Mouse (Mus musculus) thymus, postnatal 0 days (tissue): Measurements from ENCODE around the gene 9430015G10Rik. TPM values are rescaled to one million over a fixed set of nuclear protein-coding genes. Genes with fewer than 3 reads are reported as not detected.
"Not testable (repeated sequence)": the region's sequence is repeated elsewhere in the genome, so short reads cannot be mapped to it uniquely, and the experiment has no call there.

ENCODE experiments used
- DNase-seq: peaks from one replicate; pipeline ENCODE4 v3.0.0-alpha.2; 2015; ENCODE audit warnings: low spot score
- polyA plus RNA-seq: library from polyadenylated mRNA; unstranded; fragments of >200 nt; fragmentation: Nextera tagmentation; extraction: Ambion mirVana; gene quantifications from 2 replicates; pipeline ENCODE4 v1.2.1, GENCODE M21; 2015

Gene 9430015G10Rik
- polyA plus RNA-seq, 1 experiment from 2014 or later, result 16.3 TPM

DNA sequence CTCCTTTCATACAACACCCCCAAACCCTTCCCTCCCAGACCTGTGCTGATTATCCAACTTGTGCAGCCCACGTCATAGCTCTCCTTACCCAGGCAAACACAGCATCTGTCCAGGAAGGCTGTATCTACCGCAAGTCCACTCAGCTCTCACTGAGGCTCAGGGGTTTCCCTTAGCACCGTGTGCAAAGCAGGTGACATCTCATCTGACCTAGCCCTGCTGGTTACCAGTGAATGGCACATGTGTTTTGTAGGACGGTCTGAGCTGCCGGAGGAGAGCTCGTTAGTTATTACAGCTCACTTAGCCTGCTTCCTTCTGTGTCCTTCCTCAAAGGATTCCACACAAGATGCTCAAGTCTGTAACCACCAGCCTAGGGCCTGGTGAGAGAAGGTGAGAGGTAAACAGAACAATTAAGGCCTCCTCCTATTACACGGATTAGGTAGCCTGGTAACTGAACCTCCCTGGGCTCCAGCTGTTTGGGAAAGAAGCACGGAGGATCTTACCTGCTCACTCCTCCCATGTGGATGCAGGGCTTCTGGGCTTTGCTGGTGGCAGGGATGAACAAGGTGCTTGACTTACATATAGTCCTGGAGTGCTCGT, 11.9 kb upstream of the 9430015G10Rik start:
- no peak for DNase-seq

DNA sequence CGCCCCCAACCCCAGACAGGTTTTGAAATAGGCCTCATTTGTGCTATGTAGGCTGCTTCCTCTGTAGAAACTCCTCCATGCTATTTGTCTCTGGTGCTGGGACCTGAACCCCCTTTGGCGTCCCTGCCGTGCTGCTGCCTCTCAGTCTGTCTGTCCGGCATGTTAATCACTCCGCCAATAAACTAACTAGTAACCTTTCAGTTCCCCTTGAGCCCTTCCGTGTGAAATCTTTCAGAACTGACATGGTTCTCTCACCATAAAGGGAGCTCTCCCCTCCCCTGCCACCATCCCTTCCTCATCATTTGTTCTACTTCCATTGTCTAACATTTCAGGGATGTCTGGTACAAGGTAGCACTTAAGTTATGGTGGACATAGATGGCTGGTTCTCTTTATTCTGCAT, 10.4 kb upstream of the 9430015G10Rik start:
- DNase-seq, result no peak

DNA sequence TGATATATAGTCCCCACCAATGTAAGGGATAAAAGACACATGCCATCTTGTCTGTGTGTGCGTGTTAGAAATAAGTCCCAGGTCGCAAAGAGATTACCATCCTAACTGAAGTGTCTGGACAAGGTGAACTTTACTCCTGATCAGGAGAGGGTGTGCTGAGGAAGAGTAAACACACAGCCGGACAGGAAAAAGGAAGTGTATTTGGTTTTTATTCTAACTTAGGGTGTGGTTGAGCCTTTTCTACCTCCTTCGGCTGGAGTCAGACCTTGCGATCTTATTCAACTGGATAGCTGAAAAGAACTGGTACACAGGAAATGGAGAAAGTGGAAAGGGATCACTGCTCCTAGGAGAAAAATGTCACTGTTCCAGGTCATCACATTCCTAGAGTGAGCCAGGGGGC, 9.3 kb upstream of the 9430015G10Rik start:
- DNase-seq, result no peak

DNA sequence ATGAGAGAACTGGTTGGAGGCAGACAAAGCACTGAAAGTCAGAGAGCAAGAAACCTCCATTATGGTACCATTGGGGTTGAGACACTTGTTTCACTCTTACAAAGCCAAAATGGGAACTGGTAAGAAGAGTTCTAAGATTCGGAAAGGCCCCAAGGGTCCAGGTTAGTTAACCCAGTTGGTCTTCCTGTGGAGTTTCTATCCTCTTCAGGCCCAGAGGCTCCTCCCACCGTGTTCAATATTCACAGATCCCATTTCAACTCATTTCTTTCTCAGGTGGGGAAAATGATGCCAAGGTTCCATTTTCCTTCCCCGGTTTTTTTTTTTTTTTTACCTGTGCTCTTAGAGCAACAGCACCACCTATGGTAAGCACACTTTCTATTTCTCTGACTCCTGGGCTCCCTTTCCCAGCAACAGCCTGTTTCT, 8.3 kb upstream of the 9430015G10Rik start:
- DNase-seq, result peak; percentile 16

DNA sequence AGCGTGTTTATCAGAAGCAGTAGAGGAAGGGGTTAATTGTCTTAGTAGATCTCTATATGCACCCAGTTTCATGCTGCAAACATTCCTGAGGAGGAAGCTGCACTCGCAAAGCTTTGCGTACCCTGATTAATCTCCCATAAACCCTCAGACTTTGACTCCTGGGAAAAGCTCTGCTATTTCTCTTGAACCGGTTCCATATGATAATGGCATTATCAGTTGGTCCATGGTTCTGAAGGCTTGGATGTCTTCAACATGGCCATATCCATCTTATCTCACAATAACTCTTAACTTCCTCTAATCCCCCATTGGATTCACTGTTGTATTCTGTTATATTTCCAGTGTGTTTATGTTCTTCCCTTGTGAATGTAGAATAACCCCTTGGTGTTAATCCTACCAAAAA, 6.4 kb upstream of the 9430015G10Rik start:
- no peak for DNase-seq

DNA sequence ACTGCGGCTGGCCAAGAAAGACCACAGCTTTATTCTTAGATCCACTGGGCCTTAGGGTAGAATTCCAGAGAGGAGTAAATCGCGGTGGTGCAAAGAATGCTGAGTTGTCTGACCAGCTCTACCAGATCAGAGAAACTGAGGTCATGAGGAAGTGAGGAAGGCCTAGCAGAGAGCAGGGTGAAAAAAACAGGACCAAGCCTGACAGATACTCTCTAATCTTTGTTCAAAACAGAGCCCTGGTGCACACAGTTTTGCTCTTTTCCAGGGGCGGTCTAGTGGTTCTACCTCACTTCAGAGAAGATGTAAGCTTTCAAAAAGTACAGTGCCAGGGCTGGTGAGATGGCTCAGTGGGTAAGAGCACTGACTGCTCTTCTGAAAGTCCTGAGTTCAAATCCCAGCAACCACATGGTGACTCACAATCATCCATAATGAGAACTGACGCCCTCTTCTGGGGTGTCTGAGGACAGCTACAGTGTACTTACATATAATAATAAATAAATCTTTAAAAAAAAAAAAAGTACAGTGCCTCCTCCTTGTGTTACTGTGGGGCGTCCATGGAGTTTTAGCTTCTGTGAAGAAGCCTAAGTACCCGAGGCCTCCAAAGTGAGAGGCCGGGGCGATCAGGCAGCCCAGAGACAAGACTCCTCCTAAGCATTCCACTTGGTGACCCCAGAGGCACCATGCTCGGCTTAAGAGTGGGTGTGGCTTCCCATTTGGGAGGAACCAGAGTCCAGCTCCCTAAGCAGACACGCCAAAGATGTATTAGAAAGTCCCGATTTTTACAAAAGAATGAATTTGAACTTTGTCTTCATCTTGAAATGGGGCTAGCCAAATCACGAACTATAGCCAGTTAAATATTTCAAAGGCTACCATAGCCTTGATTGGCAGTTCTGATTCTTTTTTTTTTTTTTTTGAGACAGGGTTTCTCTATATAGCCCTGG, 906 bp upstream of the 9430015G10Rik start:
- DNase-seq, result peak; percentile 30

DNA sequence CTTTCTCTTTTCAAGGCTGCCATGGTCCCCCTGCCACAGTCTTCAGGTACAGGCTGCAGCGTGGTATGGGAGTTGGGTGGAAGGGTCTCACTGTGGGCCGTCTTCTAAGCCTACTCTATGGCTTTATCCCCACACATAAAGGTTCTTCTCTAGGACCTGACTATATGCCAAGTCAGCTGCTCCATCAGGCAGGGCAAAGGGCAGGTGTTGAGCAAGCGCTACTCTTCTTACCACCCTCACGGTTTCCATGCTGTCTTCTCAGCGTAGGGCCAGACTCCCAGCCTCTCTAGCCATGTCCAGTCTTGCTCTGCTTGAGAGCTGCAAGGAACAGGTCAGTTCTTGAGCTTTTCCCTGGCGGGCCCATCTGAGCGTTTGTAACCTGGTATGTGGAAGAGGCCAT, 14.3 kb downstream of the 9430015G10Rik start:
- DNase-seq, result no peak

DNA sequence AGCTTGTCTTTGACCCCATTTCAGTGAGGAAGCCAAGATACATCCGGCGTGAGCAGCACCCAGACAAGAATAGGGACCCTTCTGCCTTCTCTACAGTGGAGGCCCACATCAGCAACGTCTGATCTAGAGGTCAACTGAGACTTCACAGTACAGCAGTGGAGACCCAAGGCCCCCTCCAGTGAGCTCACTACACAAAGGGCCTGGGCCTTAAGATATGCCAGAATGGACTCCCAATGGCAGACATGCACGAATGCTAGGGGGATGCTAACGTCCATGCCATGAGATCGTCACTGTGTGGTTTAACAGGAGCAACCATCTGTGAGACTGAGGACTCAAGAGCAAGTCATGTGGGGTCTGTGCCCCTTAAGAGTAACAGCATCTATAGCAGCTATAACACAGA, 15.6 kb downstream of the 9430015G10Rik start:
- no peak for DNase-seq

DNA sequence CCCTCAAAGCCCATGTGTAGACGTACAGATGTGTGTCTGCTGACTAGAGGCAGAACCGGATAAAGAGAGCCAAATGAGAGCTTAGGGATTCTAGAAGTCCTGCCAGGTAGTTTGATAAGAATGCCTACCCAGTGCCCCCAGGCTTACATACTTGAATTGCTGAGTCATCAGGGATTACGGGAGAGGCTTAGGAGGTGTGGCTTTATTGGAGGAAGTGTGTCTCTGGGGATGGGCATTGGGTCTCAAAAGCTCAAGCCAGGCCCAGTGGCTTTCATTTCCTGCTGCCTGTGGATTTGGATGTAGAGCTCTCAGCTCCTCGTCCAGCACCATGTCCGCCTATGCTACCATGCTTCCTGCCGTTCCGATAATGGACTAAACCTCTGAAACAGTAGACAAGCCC, 17.1 kb downstream of the 9430015G10Rik start:
- no peak for DNase-seq

DNA sequence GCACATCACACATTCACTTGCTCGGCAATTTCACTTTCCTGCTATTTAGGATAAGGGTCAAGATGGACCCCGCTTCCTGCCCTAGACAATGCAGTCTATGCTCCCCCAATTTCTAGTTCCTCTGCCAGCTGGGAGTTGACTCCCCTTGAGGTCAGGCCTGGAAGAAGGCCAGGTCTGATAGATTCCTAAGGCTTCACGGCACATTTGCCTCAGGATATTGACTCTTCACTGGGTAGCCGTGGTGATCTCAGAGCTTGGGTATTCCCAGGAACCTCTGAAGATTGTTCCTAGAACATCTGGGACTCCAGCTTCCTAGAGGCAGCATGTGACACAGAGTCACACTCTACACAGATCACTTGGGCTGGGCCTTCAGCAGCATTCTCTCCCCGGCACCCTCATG, 19.0 kb downstream of the 9430015G10Rik start:
- DNase-seq, result no peak

DNA sequence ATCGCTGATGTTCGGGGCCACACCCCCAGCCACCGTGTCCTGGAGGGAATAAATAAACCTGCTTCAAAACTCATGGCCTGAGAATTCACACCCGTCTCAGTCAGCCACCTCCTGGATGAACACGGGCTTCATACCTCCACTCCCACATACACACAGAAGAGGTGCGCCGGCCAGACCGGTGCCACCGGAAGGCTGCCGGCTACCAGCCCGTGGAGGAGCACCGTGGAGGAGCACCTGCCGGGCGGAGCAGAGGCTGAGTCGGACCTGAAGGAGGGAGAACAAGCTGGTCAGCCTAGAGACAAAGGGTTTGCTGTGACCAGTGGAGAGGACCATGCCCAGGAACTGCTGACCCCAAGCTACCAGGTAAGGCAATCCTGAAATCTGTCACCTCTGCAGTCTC, 20.7 kb downstream of the 9430015G10Rik start, which contains the start of gene Rnf223:
TSS of gene Rnf223 (plus strand) at position 78 of the 400 bp plus-strand sequence.
- no peak for DNase-seq

DNA sequence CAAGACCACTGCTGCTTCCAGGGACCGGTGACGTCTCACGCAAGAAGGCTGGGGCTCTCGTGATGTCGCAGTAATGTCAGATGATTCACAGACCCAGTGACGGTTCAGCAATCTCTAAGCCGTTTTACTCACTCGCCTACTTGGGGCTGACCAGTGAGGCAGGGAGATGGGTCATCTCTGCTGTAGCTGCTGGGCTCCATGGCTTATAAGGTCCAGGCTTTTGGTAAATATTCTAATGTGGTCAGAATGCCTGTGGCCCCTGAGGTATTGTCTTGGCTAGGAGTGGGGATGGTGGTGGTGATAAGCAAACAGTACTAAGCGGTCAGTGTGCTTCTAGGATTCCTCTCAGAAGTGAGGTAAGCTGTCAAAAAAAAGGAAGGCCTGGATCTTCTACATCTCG, 21.2 kb downstream of the 9430015G10Rik start:
- no peak for DNase-seq

DNA sequence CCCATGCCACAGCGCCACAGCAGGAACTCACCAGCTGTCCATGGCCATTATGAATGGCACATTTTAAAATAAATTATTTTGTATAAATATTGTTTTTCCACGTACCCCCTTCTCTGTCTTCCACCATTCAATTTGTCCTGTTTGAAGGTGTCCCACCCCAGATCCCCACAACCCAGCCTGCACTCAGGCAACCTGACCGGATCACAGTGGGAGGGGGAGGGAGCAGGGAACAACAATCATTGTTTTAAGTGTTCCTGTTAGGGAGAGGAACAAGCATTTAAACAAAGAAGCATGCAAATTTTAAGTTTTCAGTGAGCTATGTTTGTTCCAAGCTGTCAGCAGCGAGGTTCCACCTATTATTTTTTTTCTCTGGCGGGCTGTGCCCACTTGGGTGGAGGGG, 23.6 kb downstream of the 9430015G10Rik start:
- DNase-seq, result no peak

DNA sequence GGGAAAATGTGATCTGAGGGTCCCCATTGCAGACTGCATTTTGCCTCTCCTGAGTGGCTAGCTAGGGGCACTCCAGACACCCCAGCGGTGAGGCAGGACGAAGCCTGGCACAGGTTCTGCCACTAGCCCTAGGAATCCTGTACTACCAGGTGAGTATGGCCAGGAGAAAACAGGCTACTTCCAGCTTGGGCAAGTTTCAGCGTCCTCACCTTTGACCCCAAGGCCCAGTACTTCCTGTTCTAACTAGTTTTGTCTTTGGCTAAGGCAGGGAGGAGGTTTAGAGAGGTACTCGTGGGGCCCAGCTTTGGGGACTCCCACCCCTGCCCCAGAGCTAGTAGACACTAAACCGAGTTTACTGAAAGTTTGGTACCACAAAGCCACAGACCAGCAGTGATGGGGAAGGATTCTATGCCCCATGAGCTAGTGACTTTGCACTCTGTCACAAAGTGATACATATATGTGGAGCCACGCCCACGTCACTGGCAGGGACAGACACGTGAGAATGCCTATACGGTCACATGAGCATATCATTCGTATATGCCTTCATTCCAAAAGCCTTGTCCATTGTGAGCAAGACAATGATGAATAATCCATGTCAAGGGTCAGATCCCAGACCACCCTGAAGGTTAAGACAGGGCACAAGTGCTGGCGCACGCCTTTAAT, 24.3 kb downstream of the 9430015G10Rik start:
- DNase-seq, result no peak

DNA sequence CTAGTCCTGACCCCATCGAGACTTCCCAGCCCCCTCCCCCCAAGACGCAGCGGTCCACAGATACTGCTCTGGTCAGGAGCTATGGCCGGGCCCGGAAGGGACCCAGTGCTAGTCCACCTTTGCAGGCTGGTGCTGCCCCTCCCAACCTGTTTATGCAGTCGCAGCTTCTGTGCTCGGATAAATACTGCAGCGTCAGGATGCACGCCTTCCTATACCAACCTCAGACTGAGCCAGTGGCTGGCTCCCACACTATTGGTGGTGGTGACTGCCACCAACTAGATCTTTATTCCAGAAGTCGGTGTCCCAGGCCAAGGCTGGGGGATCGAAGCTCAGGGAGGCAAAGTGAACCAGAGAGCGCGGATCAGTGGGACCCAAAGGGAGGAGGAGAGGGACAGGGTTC, 25.3 kb downstream of the 9430015G10Rik start:
- DNase-seq, result no peak

DNA sequence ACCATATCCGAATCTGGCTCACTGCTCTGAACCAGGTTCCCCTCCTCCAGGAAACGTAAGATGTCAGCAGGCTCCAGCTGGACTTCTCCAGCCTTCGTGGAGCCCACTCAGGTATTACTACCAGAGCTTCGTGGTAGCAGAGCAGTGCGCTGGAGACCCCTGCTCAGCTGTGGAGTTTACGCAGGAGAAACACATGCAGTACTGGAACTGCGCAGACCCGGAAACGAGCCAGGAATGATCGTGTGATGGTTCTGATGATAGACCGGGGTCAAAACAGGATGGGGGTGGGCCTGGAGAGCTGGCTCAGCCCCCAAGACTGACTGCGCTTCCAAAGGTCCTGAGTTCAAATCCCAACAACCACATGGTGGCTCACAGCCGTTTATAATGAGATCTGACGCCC, 26.0 kb downstream of the 9430015G10Rik start:
- DNase-seq, result no peak

DNA sequence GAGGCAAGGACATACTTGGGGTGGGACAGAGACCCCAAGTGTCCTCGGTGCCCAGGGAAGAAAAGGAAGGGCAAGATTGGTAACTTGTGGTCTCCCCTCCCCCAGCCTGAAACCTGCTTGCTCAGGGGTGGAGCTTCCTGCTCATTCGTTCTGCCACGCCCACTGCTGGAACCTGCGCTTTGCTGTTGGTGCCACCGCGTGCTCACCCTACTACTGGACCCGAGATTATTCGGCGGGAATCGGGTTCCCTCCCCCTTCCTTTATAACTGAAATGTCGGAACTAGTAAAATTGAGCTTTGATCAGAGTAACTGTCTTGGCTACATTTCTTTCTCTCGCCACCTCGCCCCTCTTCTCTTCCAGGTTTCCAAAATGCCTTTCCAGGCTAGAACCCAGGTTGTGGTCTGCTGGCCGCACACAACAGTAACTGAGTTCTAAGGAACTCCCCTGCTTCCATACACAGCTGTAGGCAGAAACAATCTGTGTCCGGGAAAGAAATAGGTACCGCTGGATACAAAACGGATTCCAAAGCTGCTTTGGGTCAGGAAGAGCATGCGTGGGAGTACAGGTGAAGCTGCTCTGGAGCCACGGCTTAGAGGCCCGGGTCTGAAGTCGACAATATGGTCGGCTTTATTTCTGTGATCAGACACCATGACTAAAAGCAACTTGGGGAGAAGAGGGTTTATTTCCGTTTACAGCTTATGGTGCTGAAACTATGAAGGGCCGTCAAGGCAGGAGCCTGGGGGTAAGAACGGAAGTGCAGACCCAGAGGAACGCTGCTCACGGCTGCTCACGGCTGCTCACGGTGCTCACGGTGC, 26.7 kb downstream of the 9430015G10Rik start:
- DNase-seq, result no peak

DNA sequence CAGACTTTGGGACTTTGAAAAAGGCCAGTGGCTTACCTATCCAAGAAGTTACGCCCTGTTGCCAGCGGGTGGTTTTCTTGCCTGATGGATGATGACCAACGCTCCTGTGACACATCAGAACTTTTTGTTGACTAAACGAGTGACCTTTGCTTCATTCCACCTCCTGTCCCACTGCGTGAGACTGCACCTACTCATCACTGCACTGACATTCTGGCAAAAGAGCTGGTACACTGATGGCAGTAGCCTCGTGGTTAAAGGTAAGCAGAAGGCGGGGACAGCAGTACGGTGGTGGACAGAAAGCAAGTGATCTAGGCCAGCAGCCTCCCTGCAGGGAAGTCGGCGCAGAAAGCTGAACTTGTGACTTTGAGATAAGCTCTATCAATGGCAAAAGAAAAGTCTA, 41.1 kb downstream of the 9430015G10Rik start:
- DNase-seq, result not testable (repeated sequence)

DNA sequence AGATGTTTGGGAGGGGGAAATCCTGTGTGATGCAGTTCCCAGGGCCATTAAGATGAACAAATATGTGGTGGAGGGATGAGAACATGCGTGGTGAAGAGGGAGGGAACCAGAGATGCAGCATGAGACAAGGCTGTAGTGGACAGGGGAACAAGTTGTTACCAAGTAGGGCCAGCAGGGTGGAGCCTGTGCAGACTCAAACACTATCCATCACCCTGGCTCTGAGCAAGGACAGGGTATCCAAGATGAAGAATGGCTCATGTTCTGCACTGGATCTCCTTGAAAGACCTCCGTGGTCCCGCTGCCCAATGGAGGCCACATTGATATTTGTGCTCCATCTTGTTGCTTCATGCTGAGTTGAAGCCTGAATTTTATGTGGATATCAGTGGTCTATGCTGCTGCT, 45.0 kb downstream of the 9430015G10Rik start:
- no peak for DNase-seq

DNA sequence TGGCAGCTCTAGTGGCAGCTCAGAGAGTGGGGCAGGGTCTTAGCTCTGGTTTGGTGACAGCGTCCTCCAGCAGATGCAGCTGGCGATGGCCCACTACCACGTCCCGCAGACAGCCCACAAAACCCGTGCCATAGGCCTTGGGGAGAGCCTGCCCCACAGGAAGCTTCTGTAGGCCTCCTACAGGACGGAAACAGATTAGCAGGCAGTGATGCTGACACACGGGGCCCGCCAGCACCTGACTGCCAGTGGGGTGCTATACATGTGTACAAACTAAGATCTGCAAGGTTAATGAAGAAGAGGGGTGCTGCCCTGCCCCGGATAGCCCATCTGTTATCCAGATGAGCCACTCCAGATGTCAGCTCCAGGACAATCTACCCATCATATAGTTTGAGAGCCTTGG, 56.7 kb downstream of the 9430015G10Rik start:
- DNase-seq, result peak; percentile 21

DNA sequence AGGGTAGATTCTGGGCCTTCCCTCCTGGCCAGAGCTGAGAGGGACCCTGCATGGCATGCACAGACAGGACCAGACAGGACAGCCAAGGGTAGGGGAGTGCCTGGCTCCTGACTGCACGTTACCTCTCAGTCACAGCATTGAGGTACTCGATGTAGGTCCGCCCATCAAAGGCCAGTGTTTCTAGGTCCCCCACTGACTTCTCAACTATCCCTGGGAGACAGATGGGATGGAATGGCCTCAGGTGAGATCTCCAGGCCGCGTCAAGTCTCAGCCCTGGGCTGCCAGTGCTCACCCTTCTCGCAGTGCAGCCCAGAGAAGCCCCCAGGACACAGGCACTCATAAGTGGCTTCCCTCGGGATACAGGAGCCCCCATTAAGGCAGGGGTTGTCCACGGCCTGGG, 58.8 kb downstream of the 9430015G10Rik start:
- no peak for DNase-seq
